In genomic region chr12:84113676-84114075, GRCm38 (mm10) we compare ENCODE assay signal across 8 mouse cellular contexts. TPM values are rescaled to one million over a fixed set of nuclear protein-coding genes. Genes with fewer than 3 reads are reported as not detected.
A peak's percentile ranks its signal among the peaks of the same experiment; 100 is the strongest.
DNase-seq lines count a peak whose midpoint lies in the region; ATAC-seq lines count a peak whose summit lies in the region.

No protein-coding gene starts in this region.

- H3K27ac ChIP-seq in lung, embryonic 16.5 days (ENCODE audit: low read length) = no peak overlapping the region
- H3K27ac ChIP-seq in forebrain, embryonic 12.5 days = no peak overlapping the region
- H3K27ac ChIP-seq in limb, embryonic 12.5 days = no peak overlapping the region
- no peak overlapping the region for H3K27ac ChIP-seq in neural tube, embryonic 15.5 days (replicated peaks)

- peak overlapping the region; percentile 74 for H3K4me3 ChIP-seq in lung, embryonic 16.5 days (ENCODE audit: low read length)
- peak overlapping the region; percentile 78 for H3K4me3 ChIP-seq in forebrain, embryonic 12.5 days (replicated peaks)
- peak overlapping the region; percentile 76 for H3K4me3 ChIP-seq in limb, embryonic 12.5 days (replicated peaks)
- peak overlapping the region; percentile 89 for H3K4me3 ChIP-seq in neural tube, embryonic 15.5 days (replicated peaks)

- peak overlapping the region; percentile 83 for H3K4me2 ChIP-seq in lung, embryonic 16.5 days (ENCODE audit: low read depth, low read length)
- peak overlapping the region; percentile 76 for H3K4me2 ChIP-seq in forebrain, embryonic 12.5 days
- H3K4me2 ChIP-seq in limb, embryonic 12.5 days = peak overlapping the region; percentile 52
- peak overlapping the region; percentile 76 for H3K4me2 ChIP-seq in neural tube, embryonic 15.5 days

- H3K36me3 ChIP-seq in lung, embryonic 16.5 days (ENCODE audit: control insufficient read depth, insufficient read depth, low read length) = no peaks in the 10 kb centered on the region
- no peaks in the 10 kb centered on the region for H3K36me3 ChIP-seq in forebrain, embryonic 12.5 days (replicated peaks)
- no peaks in the 10 kb centered on the region for H3K36me3 ChIP-seq in limb, embryonic 12.5 days
- H3K36me3 ChIP-seq in neural tube, embryonic 15.5 days = no peaks in the 10 kb centered on the region

- H3K4me1 ChIP-seq in lung, embryonic 16.5 days (replicated peaks; ENCODE audit: control insufficient read depth, insufficient read depth, low read length) = peaks cover 5% of the 10 kb centered on the region
- peaks cover 10% of the 10 kb centered on the region for H3K4me1 ChIP-seq in forebrain, embryonic 12.5 days
- peaks cover 8% of the 10 kb centered on the region for H3K4me1 ChIP-seq in limb, embryonic 12.5 days (replicated peaks)
- H3K4me1 ChIP-seq in neural tube, embryonic 15.5 days = peaks cover 13% of the 10 kb centered on the region

- H3K27me3 ChIP-seq in lung, embryonic 16.5 days (ENCODE audit: control insufficient read depth, insufficient read depth, low read depth, low read length) = no peaks in the 10 kb centered on the region
- no peaks in the 10 kb centered on the region for H3K27me3 ChIP-seq in forebrain, embryonic 12.5 days
- no peaks in the 10 kb centered on the region for H3K27me3 ChIP-seq in limb, embryonic 12.5 days
- H3K27me3 ChIP-seq in neural tube, embryonic 15.5 days (replicated peaks) = no peaks in the 10 kb centered on the region

- DNase-seq in lung, postnatal 10 days = no peak
- no peak for DNase-seq in right cerebral cortex, postnatal 4 days
- no peak for DNase-seq in cerebellum, adult 18-20 months

- H3K9ac ChIP-seq in lung, embryonic 16.5 days (ENCODE audit: low read length) = peak overlapping the region; percentile 39; the same call in 1 of the 2 replicates
- 0 out of 2 replicates have a peak overlapping the region, but pooled peaks have one; percentile 85 for H3K9ac ChIP-seq in forebrain, embryonic 12.5 days
- no peak overlapping the region for H3K9ac ChIP-seq in limb, embryonic 12.5 days (replicated peaks)
- no peak overlapping the region for H3K9ac ChIP-seq in neural tube, embryonic 15.5 days (replicated peaks)

- no peak for ATAC-seq in lung, embryonic 16.5 days (ENCODE audit: low read depth)
- no peak for ATAC-seq in forebrain, embryonic 12.5 days (ENCODE audit: low FRiP score)
- no peak for ATAC-seq in limb, embryonic 12.5 days (ENCODE audit: insufficient number of reproducible peaks, insufficient read depth, low FRiP score, low TSS enrichment, low read depth)
- ATAC-seq in neural tube, embryonic 15.5 days (ENCODE audit: low FRiP score) = 0 out of 2 replicates have a peak, but pooled peaks have one; percentile 14
- ATAC-seq in erythroid progenitor cell, adult 5-6 weeks (replicated peaks; ENCODE audit: low FRiP score, poor library complexity, severe bottlenecking) = no peak

- no peaks in the 10 kb centered on the region for H3K9me3 ChIP-seq in lung, embryonic 16.5 days (ENCODE audit: control insufficient read depth, low read length)
- H3K9me3 ChIP-seq in forebrain, embryonic 12.5 days = no peaks in the 10 kb centered on the region
- no peaks in the 10 kb centered on the region for H3K9me3 ChIP-seq in limb, embryonic 12.5 days
- H3K9me3 ChIP-seq in neural tube, embryonic 15.5 days (replicated peaks) = no peaks in the 10 kb centered on the region

- 26% methylated on average over 6 of the region's 6 CpGs for WGBS in lung, embryonic 16.5 days
- 54% methylated on average over 6 of the region's 6 CpGs for WGBS in forebrain, embryonic 12.5 days
- WGBS in limb, embryonic 12.5 days = 63% methylated on average over 6 of the region's 6 CpGs
- 55% methylated on average over 6 of the region's 6 CpGs for WGBS in neural tube, embryonic 15.5 days

RNA-seq across cellular contexts. Expression of gene Dnal1, which starts 0.5 kb away (rescaled TPM):
- polyA plus RNA-seq in lung, embryonic 16.5 days (2015; fragmentation: Nextera tagmentation; extraction: Ambion mirVana) = 5.7 and 8.6 TPM in 2 replicates
- 6.8 and 7.8 TPM in 2 replicates for polyA plus RNA-seq in forebrain, embryonic 12.5 days (2016; fragmentation: Nextera tagmentation; extraction: Ambion mirVana)
- 6.2 and 7.7 TPM in 2 replicates for polyA plus RNA-seq in limb, embryonic 12.5 days (2016; fragmentation: Nextera tagmentation; extraction: Ambion mirVana)
- 6.7 and 7.0 TPM in 2 replicates for polyA plus RNA-seq in neural tube, embryonic 15.5 days (2015; fragmentation: Nextera tagmentation; extraction: Ambion mirVana)
- total RNA-seq in erythroid progenitor cell, adult 5-6 weeks (2015; ENCODE audit: low replicate concordance) = not detected in 2 replicates
- 0.08 and 2.2 TPM in 2 replicates for total RNA-seq in erythroid progenitor cell, adult 5-6 weeks (2017; ENCODE audit: low replicate concordance)

RNA-seq across cellular contexts. Expression of gene Acot6, which starts 13.2 kb away (rescaled TPM):
- 1.1 and 1.8 TPM in 2 replicates for polyA plus RNA-seq in lung, embryonic 16.5 days (2015; fragmentation: Nextera tagmentation; extraction: Ambion mirVana)
- polyA plus RNA-seq in forebrain, embryonic 12.5 days (2016; fragmentation: Nextera tagmentation; extraction: Ambion mirVana) = 0.97 and 1.0 TPM in 2 replicates
- 0.83 and 0.98 TPM in 2 replicates for polyA plus RNA-seq in limb, embryonic 12.5 days (2016; fragmentation: Nextera tagmentation; extraction: Ambion mirVana)
- 1.4 and 1.6 TPM in 2 replicates for polyA plus RNA-seq in neural tube, embryonic 15.5 days (2015; fragmentation: Nextera tagmentation; extraction: Ambion mirVana)
- total RNA-seq in erythroid progenitor cell, adult 5-6 weeks (2015; ENCODE audit: low replicate concordance) = not detected in 2 replicates
- total RNA-seq in erythroid progenitor cell, adult 5-6 weeks (2017; ENCODE audit: low replicate concordance) = 0.13 TPM in 1 of 2 replicates, not detected in the other

RNA-seq across cellular contexts. Expression of gene Pnma1, which starts 34.6 kb away (rescaled TPM):
- 2.0 and 2.2 TPM in 2 replicates for polyA plus RNA-seq in lung, embryonic 16.5 days (2015; fragmentation: Nextera tagmentation; extraction: Ambion mirVana)
- 2.8 and 3.4 TPM in 2 replicates for polyA plus RNA-seq in forebrain, embryonic 12.5 days (2016; fragmentation: Nextera tagmentation; extraction: Ambion mirVana)
- polyA plus RNA-seq in limb, embryonic 12.5 days (2016; fragmentation: Nextera tagmentation; extraction: Ambion mirVana) = 1.2 and 1.3 TPM in 2 replicates
- 3.2 and 3.8 TPM in 2 replicates for polyA plus RNA-seq in neural tube, embryonic 15.5 days (2015; fragmentation: Nextera tagmentation; extraction: Ambion mirVana)
- 8.4 and 11.9 TPM in 2 replicates for total RNA-seq in erythroid progenitor cell, adult 5-6 weeks (2015; ENCODE audit: low replicate concordance)
- 13.5 and 15.9 TPM in 2 replicates for total RNA-seq in erythroid progenitor cell, adult 5-6 weeks (2017; ENCODE audit: low replicate concordance)

RNA-seq across cellular contexts. Expression of gene Acot5, which starts 44.6 kb away (rescaled TPM):
- polyA plus RNA-seq in lung, embryonic 16.5 days (2015; fragmentation: Nextera tagmentation; extraction: Ambion mirVana) = not detected in 2 replicates
- polyA plus RNA-seq in forebrain, embryonic 12.5 days (2016; fragmentation: Nextera tagmentation; extraction: Ambion mirVana) = not detected in 2 replicates
- not detected in 2 replicates for polyA plus RNA-seq in limb, embryonic 12.5 days (2016; fragmentation: Nextera tagmentation; extraction: Ambion mirVana)
- 0.88 and 1.00 TPM in 2 replicates for polyA plus RNA-seq in neural tube, embryonic 15.5 days (2015; fragmentation: Nextera tagmentation; extraction: Ambion mirVana)
- total RNA-seq in erythroid progenitor cell, adult 5-6 weeks (2015; ENCODE audit: low replicate concordance) = not detected in 2 replicates
- not detected in 2 replicates for total RNA-seq in erythroid progenitor cell, adult 5-6 weeks (2017; ENCODE audit: low replicate concordance)

Comparison
In these comparisons a context has a peak if more than half of its experiments do, and no peak if none do; other contexts are left out.
1. H3K9ac ChIP-seq: peak in lung, embryonic 16.5 days (single experiment) and forebrain, embryonic 12.5 days (single experiment); none in limb, embryonic 12.5 days (single experiment) and neural tube, embryonic 15.5 days (single experiment).
2. Peak in every context shown above with its lines, with median percentiles within 50 percentile points of each other: H3K4me2 ChIP-seq and H3K4me3 ChIP-seq.